Mouse (Mus musculus) heart, embryonic 13.5 days (tissue): ENCODE data around the gene Cpox. TPM values are rescaled to one million over a fixed set of nuclear protein-coding genes. Genes with fewer than 3 reads are reported as not detected.

Experiments
- ATAC-seq: fragments of 200-750 bp; cut with Nextera tagmentation; 2 replicates; pipeline ENCODE4 v1.8.0; 2017; ENCODE audit warnings: moderate TSS enrichment; ENCODE audit not compliant: insufficient number of reproducible peaks, low FRiP score, low TSS enrichment; ENCODE audit errors: extremely low read depth
- H3K27ac ChIP-seq: fragments of 300-500 bp; sonication (generic); replicated peaks from 2 replicates; pipeline ENCODE4 v1.5.1; 2015; ENCODE audit warnings: moderate library complexity, mild to moderate bottlenecking, inconsistent platforms
- H3K27me3 ChIP-seq: fragments of 300-500 bp; sonication (generic); replicated peaks from 2 replicates; pipeline ENCODE4 v1.6.1; 2015; ENCODE audit warnings: mild to moderate bottlenecking, inconsistent platforms
- H3K36me3 ChIP-seq: fragments of 300-500 bp; sonication (generic); 2 replicates; pipeline ENCODE4 v1.6.1; 2015; ENCODE audit warnings: mild to moderate bottlenecking, inconsistent platforms
- H3K4me1 ChIP-seq: fragments of 300-500 bp; sonication (generic); 2 replicates; pipeline ENCODE4 v1.6.1; 2015; ENCODE audit warnings: inconsistent platforms
- H3K4me2 ChIP-seq: fragments of 300-500 bp; sonication (generic); 2 replicates; pipeline ENCODE4 v1.6.1; 2015; ENCODE audit warnings: inconsistent platforms, mild to moderate bottlenecking, moderate library complexity
- H3K4me3 ChIP-seq: fragments of 300-500 bp; sonication (generic); 2 replicates; pipeline ENCODE4 v1.5.1; 2015; ENCODE audit warnings: moderate library complexity, mild to moderate bottlenecking, inconsistent platforms
- H3K9ac ChIP-seq: fragments of 300-500 bp; sonication (generic); 2 replicates; pipeline ENCODE4 v1.6.1; 2015; ENCODE audit warnings: inconsistent platforms, mild to moderate bottlenecking, moderate library complexity
- H3K9me3 ChIP-seq: fragments of 300-500 bp; sonication (generic); 2 replicates; pipeline ENCODE4 v1.6.1; 2016; ENCODE audit warnings: inconsistent platforms
- WGBS: fragments of 180-500 bp; shearing (Covaris S2); methylation state at CpG from one replicate; pipeline ENCODE4 v1.1.7; 2015; ENCODE audit warnings: mixed read lengths; 5-methylcytosine and 5-hydroxymethylcytosine counted together
- microRNA-seq: library from miRNA; unstranded; fragments of <30 nt; microRNA quantifications from one replicate; pipeline ENCODE4, GENCODE M21; 2016
- polyA plus RNA-seq: library from polyadenylated mRNA; unstranded; fragments of >200 nt; fragmentation: Nextera tagmentation; extraction: Ambion mirVana; gene quantifications from 2 replicates; pipeline ENCODE4 v1.2.1, GENCODE M21; 2015

Gene Cpox
- polyA plus RNA-seq, 1 experiment from 2014 or later: 26.9 TPM

DNA sequence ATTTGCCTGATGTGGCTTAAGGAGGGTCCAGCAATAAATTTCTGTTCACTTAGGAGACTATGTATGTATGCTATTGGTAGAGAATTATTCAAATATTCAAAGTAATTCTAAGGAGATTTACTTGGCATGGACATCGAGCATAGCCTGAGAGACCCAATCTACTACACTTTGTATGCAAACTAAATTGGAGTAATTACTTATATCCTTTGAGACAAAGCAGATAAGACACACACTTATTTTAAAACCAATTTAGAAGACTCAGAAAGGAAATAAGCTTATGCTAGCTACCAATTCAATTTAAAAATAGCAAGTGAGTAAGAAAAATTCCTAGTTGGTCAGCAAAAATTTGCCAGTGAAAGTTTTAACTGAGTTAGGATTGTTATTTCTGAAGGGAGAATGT is 93.0 kb downstream of the Cpox start, which contains the start of gene Olfr172:
Gene Olfr172 (minus strand): TSS at position 101 of the 400 bp plus-strand sequence.
- H3K9me3 ChIP-seq: 0 out of 2 replicates have a peak, but pooled peaks cover 4% of the 10 kb centered on the region
- no peak within 1 kb of the TSS for H3K4me3 ChIP-seq
- ATAC-seq: no peak
- H3K4me2 ChIP-seq: no peak within 1 kb of the TSS
- no peaks in the 10 kb centered on the region for H3K36me3 ChIP-seq
- no peak within 1 kb of the TSS for H3K27ac ChIP-seq
- H3K27me3 ChIP-seq: no peaks in the 10 kb centered on the region
- WGBS: 63% methylated on average over 1 of the region's 1 CpGs
- no peaks in the 10 kb centered on the region for H3K4me1 ChIP-seq
- H3K9ac ChIP-seq: no peak within 1 kb of the TSS

Small RNA genes lying within 50 kb of the gene (microRNA-seq; reads per million reads assigned to microRNA genes)
- gene Gm27564: not detected

Other genes starting within 250 kb of the Cpox start
- 13.8 and 16.0 TPM in 2 replicates for gene St3gal6, start 146.0 kb upstream of the Cpox start, polyA plus RNA-seq
- not detected in 2 replicates for gene Gm813, start 53.3 kb upstream of the Cpox start, polyA plus RNA-seq
- gene E330017A01Rik, start 31.6 kb upstream of the Cpox start, polyA plus RNA-seq: not detected in 2 replicates
- gene Gpr15, start 48.8 kb downstream of the Cpox start, polyA plus RNA-seq: not detected in 2 replicates
- gene Cldnd1, start 57.6 kb downstream of the Cpox start, polyA plus RNA-seq: 96.1 and 103 TPM in 2 replicates
- not detected in 2 replicates for gene Olfr172, start 92.9 kb downstream of the Cpox start, polyA plus RNA-seq
- not detected in 2 replicates for gene Olfr173, start 130.0 kb downstream of the Cpox start, polyA plus RNA-seq
- not detected in 2 replicates for gene Olfr175-ps1, start 156.5 kb downstream of the Cpox start, polyA plus RNA-seq
- not detected in 2 replicates for gene Olfr177, start 204.5 kb downstream of the Cpox start, polyA plus RNA-seq
- not detected in 2 replicates for gene Olfr178, start 221.8 kb downstream of the Cpox start, polyA plus RNA-seq